Mouse (Mus musculus) thymus, adult 2 months (tissue): Measurements from ENCODE around the gene Prkd1. TPM values are rescaled to one million over a fixed set of nuclear protein-coding genes. Genes with fewer than 3 reads are reported as not detected.

ENCODE experiments used
- DNase-seq: peaks from one replicate; pipeline ENCODE4 v3.0.0; 2021
- H3K27ac ChIP-seq: fragments of 200-500 bp; 2 replicates; pipeline ENCODE4 v1.5.1; 2012; ENCODE audit warnings: low read length, control low read depth; ENCODE audit not compliant: control insufficient read depth, insufficient read depth
- H3K27me3 ChIP-seq: fragments of 200-500 bp; 2 replicates; pipeline ENCODE4 v1.6.1; 2012; ENCODE audit warnings: mild to moderate bottlenecking, low read length, moderate library complexity, mixed read lengths; ENCODE audit not compliant: control insufficient read depth, insufficient read depth
- H3K36me3 ChIP-seq: fragments of 200-500 bp; 2 replicates; pipeline ENCODE4 v1.6.1; 2012; ENCODE audit warnings: mild to moderate bottlenecking, low read length, moderate library complexity; ENCODE audit not compliant: control insufficient read depth, insufficient read depth
- H3K4me1 ChIP-seq: fragments of 200-500 bp; replicated peaks from 2 replicates; pipeline ENCODE4 v1.6.1; 2012; ENCODE audit warnings: low read length; ENCODE audit not compliant: control insufficient read depth, insufficient read depth
- H3K4me3 ChIP-seq: fragments of 200-500 bp; 2 replicates; pipeline ENCODE4 v1.5.1; 2012; ENCODE audit warnings: mild to moderate bottlenecking, low read length, control low read depth, moderate library complexity; ENCODE audit not compliant: control insufficient read depth, insufficient read depth
- CTCF ChIP-seq: fragments of 200-500 bp; IDR thresholded peaks from 2 replicates; pipeline ENCODE4 v1.5.1; 2012; ENCODE audit warnings: mild to moderate bottlenecking, control low read depth, low read length, moderate library complexity, borderline replicate concordance; ENCODE audit not compliant: control insufficient read depth, poor library complexity, insufficient read depth; ENCODE audit errors: extremely low read depth
- POLR2A ChIP-seq: fragments of 200-500 bp; IDR thresholded peaks from 2 replicates; pipeline ENCODE4 v1.6.1; 2012; ENCODE audit warnings: mild to moderate bottlenecking, low read length, control low read depth, moderate library complexity; ENCODE audit not compliant: control insufficient read depth, poor library complexity, insufficient read depth; ENCODE audit errors: extremely low read depth
- WGBS: fragments of 180-500 bp; shearing (Covaris S2); methylation state at CpG from one replicate; pipeline ENCODE4 v1.1.7; 2018; 5-methylcytosine and 5-hydroxymethylcytosine counted together
- polyA plus RNA-seq: library from polyadenylated mRNA; depleted of rRNA; stranded (reverse); fragments of >200 nt; gene quantifications from 2 replicates; pipeline ENCODE4 v1.2.3, GENCODE M21; 2012

Gene Prkd1
- polyA plus RNA-seq, 1 experiment: 1.0 TPM

DNA sequence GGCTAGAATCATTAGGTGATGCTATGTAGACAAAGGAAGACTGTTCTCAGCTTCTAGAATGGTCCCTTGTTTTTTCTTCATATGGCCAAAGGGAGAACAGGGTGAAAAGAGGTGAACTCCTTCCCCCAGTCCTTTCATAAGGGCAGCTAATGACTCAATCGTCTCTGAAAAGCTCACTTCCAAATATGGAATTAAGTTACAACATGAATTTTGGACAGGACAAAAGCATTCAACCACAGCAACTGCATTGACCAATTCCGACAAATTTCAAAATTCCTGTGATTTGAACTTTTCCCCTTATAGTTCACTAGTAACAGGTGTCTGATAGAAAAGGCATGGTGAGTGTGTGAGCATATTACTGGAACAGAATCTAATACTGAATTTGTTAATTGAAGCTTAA, 124.8 kb downstream of the Prkd1 start:
- no peak overlapping the region for H3K4me3 ChIP-seq
- DNase-seq: no peak
- no peaks in the 10 kb centered on the region for H3K4me1 ChIP-seq
- TF ChIP-seq CTCF (no peak), POLR2A (no peak)
- no peaks in the 10 kb centered on the region for H3K27me3 ChIP-seq
- no peak overlapping the region for H3K27ac ChIP-seq
- no peaks in the 10 kb centered on the region for H3K36me3 ChIP-seq
- WGBS: 91% methylated on average over 2 of the region's 2 CpGs

DNA sequence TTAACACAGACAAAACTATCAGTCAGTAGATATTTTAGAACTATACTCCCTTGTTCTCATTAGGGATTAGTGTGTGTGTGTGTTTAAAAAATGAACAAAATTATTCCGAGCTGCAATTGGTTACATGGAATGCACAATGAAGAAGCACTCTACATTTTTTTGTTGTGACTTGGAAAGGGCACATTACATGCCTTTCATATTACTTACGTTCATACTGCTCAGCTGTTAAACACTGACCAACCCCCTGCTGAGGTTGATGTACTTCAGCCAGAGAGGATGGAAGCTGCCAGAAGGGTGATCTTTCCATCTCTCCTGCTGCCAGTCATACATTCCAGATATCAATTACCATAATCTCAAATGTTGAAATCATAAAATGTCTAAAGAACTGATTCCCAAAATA, 134.4 kb downstream of the Prkd1 start:
- TF ChIP-seq POLR2A (no peak), CTCF (no peak)
- WGBS: 95% methylated on average over 2 of the region's 2 CpGs
- no peaks in the 10 kb centered on the region for H3K36me3 ChIP-seq
- no peak overlapping the region for H3K4me3 ChIP-seq
- H3K4me1 ChIP-seq: no peaks in the 10 kb centered on the region
- no peak for DNase-seq
- no peaks in the 10 kb centered on the region for H3K27me3 ChIP-seq
- H3K27ac ChIP-seq: no peak overlapping the region

DNA sequence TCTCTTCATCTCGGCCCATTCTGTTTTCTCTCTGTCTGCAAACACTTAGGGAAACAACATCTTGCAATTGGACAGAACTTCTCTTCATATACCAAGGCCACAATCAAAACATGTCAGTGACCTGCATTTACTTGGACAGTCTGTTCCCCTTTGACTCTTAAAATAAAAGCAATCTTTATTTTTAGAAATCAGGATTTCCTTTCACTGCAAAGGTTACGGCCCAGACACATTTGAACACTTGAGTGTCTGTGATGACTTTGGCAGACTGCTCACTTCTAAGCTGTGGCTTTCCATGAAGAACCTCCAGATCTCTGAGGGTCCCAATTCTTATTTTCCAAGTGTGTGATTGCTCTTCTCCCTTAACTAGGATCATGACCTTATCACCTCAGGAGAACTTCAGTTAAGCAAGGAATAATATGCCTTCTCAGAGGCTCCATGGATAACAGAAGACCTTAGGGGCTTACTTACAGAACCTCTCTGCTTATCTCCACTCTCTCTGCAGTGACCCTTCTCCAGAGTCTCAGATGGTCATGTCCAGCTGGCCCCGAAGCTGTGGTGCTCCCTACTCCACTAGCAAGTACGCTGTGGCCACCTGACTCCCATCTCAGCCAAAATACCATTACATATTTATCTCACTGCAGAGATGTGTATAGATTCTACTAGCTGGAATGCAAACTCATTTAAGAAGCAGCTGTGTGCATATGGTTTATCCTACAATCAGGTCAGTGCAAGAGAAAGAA, 137.2 kb downstream of the Prkd1 start:
- H3K4me3 ChIP-seq: no peak overlapping the region
- H3K4me1 ChIP-seq: no peaks in the 10 kb centered on the region
- H3K27me3 ChIP-seq: no peaks in the 10 kb centered on the region
- DNase-seq: no peak
- no peaks in the 10 kb centered on the region for H3K36me3 ChIP-seq
- TF ChIP-seq POLR2A (no peak), CTCF (no peak)
- 80% methylated on average over 4 of the region's 4 CpGs for WGBS
- no peak overlapping the region for H3K27ac ChIP-seq

DNA sequence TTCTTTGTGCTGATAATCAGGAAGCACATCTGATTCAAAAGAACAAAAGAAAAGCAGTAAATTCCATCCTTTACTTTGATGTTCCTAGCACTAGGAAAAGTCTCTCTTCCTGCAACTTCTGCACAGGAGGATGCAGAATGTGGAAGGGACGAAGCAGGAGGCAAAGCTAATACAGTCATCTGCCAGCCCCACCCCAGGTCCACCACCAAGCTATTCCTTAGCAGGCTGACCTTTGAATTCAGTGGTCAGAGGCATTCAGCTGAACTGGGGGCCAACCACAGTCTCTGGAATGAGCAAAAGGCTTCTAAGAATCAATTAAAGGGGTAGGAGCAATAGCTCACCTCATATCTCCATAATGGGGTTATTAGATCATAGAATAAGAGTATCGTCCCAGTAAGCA, 140.1 kb downstream of the Prkd1 start:
- H3K36me3 ChIP-seq: no peaks in the 10 kb centered on the region
- no peaks in the 10 kb centered on the region for H3K27me3 ChIP-seq
- no peak overlapping the region for H3K27ac ChIP-seq
- no peak for DNase-seq
- no peak overlapping the region for H3K4me3 ChIP-seq
- TF ChIP-seq CTCF (no peak), POLR2A (no peak)
- H3K4me1 ChIP-seq: no peaks in the 10 kb centered on the region
- WGBS: 81% methylated on average over 2 of the region's 2 CpGs

DNA sequence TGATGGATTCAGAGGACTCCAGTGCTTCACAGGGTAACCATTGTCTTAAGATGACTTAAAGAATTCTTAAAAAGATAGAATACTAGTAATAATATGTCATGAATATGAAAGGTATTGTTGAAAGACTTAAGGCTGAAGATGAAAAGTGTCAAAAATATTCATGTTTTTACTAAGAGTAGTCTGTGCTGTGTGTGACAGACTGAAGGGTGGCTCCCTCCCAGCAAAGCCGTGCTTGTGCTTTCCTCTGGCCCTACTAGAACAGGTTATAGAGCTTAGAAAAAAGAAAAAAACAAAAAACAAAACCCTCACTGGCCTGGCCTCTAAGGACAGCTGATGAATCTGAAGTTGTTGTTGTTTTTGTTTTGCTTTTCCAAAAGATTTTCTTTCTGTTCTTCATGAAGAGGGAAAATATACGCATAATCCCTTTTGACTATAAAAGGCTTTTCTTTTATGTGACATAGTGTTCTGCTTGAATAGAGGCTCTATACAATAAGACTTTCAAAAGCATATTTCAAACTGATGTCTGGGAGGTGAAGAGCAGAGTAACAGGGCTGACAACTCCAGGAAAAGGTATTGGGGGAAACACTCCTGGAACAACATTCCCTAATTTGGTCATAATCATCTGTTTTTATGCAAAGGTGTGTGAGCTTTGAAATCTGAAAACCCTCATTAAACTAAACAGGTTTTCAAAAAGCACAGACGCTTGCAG, 148.9 kb downstream of the Prkd1 start:
- no peak for TF ChIP-seq CTCF
- no peak for TF ChIP-seq POLR2A
- Histone ChIP-seq H3K27me3 (no peaks in the 10 kb centered on the region), H3K4me3 (no peak overlapping the region), H3K36me3 (no peaks in the 10 kb centered on the region), H3K27ac (no peak overlapping the region), H3K4me1 (no peaks in the 10 kb centered on the region)
- 89% methylated on average over 3 of the region's 3 CpGs for WGBS
- DNase-seq: no peak

DNA sequence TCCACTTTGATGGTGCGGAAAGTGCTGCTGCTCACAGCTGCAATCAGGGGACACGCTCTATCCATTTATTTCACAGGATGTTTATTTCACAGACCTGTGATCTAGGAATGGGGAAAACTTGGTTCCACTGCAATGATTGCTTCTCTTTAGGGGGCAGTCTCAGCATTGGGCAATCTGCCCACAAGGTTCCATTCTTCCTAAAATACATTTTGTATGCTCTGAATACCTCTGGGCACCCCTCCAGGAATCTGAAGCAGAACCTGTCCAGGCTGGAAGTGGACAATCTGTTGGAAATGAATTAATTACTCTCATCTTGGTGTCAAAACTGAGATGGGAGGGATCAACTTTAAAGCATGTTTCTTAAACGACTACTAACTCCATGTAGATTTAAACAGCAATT, 152.9 kb downstream of the Prkd1 start:
- Histone ChIP-seq H3K36me3 (no peaks in the 10 kb centered on the region), H3K27ac (no peak overlapping the region), H3K27me3 (no peaks in the 10 kb centered on the region), H3K4me3 (no peak overlapping the region), H3K4me1 (no peaks in the 10 kb centered on the region)
- TF ChIP-seq CTCF (no peak), POLR2A (no peak)
- no peak for DNase-seq
- WGBS: 83% methylated on average over 3 of the region's 3 CpGs

DNA sequence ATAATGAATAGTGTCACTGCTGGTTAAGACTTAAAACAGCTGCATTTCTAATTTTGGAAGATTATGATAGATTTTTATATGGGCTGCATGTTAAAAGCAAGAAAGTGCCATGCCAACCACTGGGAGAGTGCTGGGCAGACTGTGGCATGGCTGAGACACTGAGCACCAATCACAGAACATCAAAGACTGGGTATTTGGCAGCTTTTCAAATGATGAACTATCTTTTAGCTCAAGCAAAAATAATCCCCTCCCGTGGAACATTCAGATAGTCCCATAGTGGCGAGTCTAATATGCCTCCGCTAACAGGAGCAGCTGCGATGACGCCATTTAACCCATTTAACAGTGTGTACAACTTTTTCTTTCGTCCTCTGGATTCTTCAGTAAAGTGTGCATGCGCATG, 169.1 kb downstream of the Prkd1 start:
- 89% methylated on average over 7 of the region's 7 CpGs for WGBS
- Histone ChIP-seq H3K27me3 (no peaks in the 10 kb centered on the region), H3K4me3 (no peak overlapping the region), H3K36me3 (no peaks in the 10 kb centered on the region), H3K4me1 (no peaks in the 10 kb centered on the region), H3K27ac (no peak overlapping the region)
- DNase-seq: no peak
- TF ChIP-seq POLR2A (no peak), CTCF (no peak)
